Mouse (Mus musculus) thymus, adult 2 months (tissue): ENCODE measurements around the gene Zfp9. TPM values are rescaled to one million over a fixed set of nuclear protein-coding genes. Genes with fewer than 3 reads are reported as not detected.

Experiments used
- DNase-seq: peaks from one replicate; pipeline ENCODE4 v3.0.0; 2021
- H3K27ac ChIP-seq: fragments of 200-500 bp; 2 replicates; pipeline ENCODE4 v1.5.1; 2012; ENCODE audit warnings: low read length, control low read depth; ENCODE audit not compliant: control insufficient read depth, insufficient read depth
- H3K27me3 ChIP-seq: fragments of 200-500 bp; 2 replicates; pipeline ENCODE4 v1.6.1; 2012; ENCODE audit warnings: mild to moderate bottlenecking, low read length, moderate library complexity, mixed read lengths; ENCODE audit not compliant: control insufficient read depth, insufficient read depth
- H3K36me3 ChIP-seq: fragments of 200-500 bp; 2 replicates; pipeline ENCODE4 v1.6.1; 2012; ENCODE audit warnings: mild to moderate bottlenecking, low read length, moderate library complexity; ENCODE audit not compliant: control insufficient read depth, insufficient read depth
- H3K4me1 ChIP-seq: fragments of 200-500 bp; replicated peaks from 2 replicates; pipeline ENCODE4 v1.6.1; 2012; ENCODE audit warnings: low read length; ENCODE audit not compliant: control insufficient read depth, insufficient read depth
- H3K4me3 ChIP-seq: fragments of 200-500 bp; 2 replicates; pipeline ENCODE4 v1.5.1; 2012; ENCODE audit warnings: mild to moderate bottlenecking, low read length, control low read depth, moderate library complexity; ENCODE audit not compliant: control insufficient read depth, insufficient read depth
- CTCF ChIP-seq: fragments of 200-500 bp; IDR thresholded peaks from 2 replicates; pipeline ENCODE4 v1.5.1; 2012; ENCODE audit warnings: mild to moderate bottlenecking, control low read depth, low read length, moderate library complexity, borderline replicate concordance; ENCODE audit not compliant: control insufficient read depth, poor library complexity, insufficient read depth; ENCODE audit errors: extremely low read depth
- POLR2A ChIP-seq: fragments of 200-500 bp; IDR thresholded peaks from 2 replicates; pipeline ENCODE4 v1.6.1; 2012; ENCODE audit warnings: mild to moderate bottlenecking, low read length, control low read depth, moderate library complexity; ENCODE audit not compliant: control insufficient read depth, poor library complexity, insufficient read depth; ENCODE audit errors: extremely low read depth
- WGBS: fragments of 180-500 bp; shearing (Covaris S2); methylation state at CpG from one replicate; pipeline ENCODE4 v1.1.7; 2018; 5-methylcytosine and 5-hydroxymethylcytosine counted together
- polyA plus RNA-seq: library from polyadenylated mRNA; depleted of rRNA; stranded (reverse); fragments of >200 nt; gene quantifications from 2 replicates; pipeline ENCODE4 v1.2.3, GENCODE M21; 2012

Gene Zfp9
- polyA plus RNA-seq, 1 experiment, result 0.35 TPM

- no peaks in the 10 kb centered on the region for H3K27me3 ChIP-seq
- no peak overlapping the region for H3K4me3 ChIP-seq
- DNase-seq, result no peak
- no peaks in the 10 kb centered on the region for H3K36me3 ChIP-seq
- 85% methylated on average over 15 of the region's 15 CpGs for WGBS
- TF ChIP-seq CTCF (no peak), POLR2A (no peak)
- no peak overlapping the region for H3K27ac ChIP-seq
- H3K4me1 ChIP-seq, result no peaks in the 10 kb centered on the region
Measured at GRCm38 (mm10) chr6:118462069-118462705, 16.9 kb downstream of the Zfp9 start.

- no peaks in the 10 kb centered on the region for H3K27me3 ChIP-seq
- 98% methylated on average over 1 of the region's 1 CpGs for WGBS
- no peak overlapping the region for H3K27ac ChIP-seq
- no peak for DNase-seq
- no peak for TF ChIP-seq CTCF
- TF ChIP-seq POLR2A, result no peak
- H3K4me3 ChIP-seq, result no peak overlapping the region
- H3K36me3 ChIP-seq, result no peaks in the 10 kb centered on the region
- peaks cover 3% of the 10 kb centered on the region for H3K4me1 ChIP-seq
Measured at GRCm38 (mm10) chr6:118457726-118458125, 21.4 kb downstream of the Zfp9 start.

GRCm38 (mm10) chr6:118455042-118455631 is 24.0 kb downstream of the Zfp9 start, which contains the start of gene Zfp248:
TSS of gene Zfp248 (minus strand) at chr6:118455528.
- Histone ChIP-seq H3K27ac (no peak within 1 kb of the TSS), H3K27me3 (no peaks in the 10 kb centered on the region), H3K4me1 (peaks cover 3% of the 10 kb centered on the region), H3K4me3 (peak within 1 kb of the TSS; percentile 76), H3K36me3 (no peaks in the 10 kb centered on the region)
- under 1% methylated on average over 43 of the region's 43 CpGs for WGBS
- TF ChIP-seq POLR2A (no peak), CTCF (peak; percentile 58; the same call in 1 of the 2 replicates)
- peak; percentile 76 for DNase-seq

GRCm38 (mm10) chr6:118454452-118454851 is 24.7 kb downstream of the Zfp9 start:
- Histone ChIP-seq H3K36me3 (no peaks in the 10 kb centered on the region), H3K27ac (no peak overlapping the region), H3K4me1 (peaks cover 3% of the 10 kb centered on the region), H3K27me3 (no peaks in the 10 kb centered on the region), H3K4me3 (peak overlapping the region; percentile 76; the same call in 1 of the 2 replicates)
- no peak for TF ChIP-seq POLR2A
- TF ChIP-seq CTCF, result no peak
- WGBS, result 67% methylated on average over 8 of the region's 8 CpGs
- no peak for DNase-seq

DNA sequence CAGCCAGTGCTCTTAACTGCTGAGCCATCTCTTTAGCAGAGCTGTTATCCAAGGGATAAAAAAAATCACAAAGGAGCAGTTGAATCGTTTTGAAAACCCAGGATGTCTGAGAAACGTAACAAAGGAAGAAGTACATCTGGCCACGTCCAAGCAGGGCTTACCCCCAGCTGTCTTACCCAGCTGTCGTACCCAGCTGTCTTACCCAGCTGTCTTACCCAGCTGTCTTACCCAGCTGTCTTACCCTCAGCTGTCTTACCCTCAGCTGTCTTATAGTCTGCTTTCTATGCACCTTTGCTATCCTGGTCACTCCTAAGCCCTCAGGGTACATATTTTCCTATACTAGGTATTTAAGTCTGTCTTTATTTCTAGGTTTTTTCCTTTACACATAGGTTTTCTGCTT is 47.6 kb downstream of the Zfp9 start:
- Histone ChIP-seq H3K27me3 (no peaks in the 10 kb centered on the region), H3K4me1 (no peaks in the 10 kb centered on the region), H3K4me3 (no peak overlapping the region), H3K36me3 (no peaks in the 10 kb centered on the region), H3K27ac (no peak overlapping the region)
- TF ChIP-seq POLR2A (no peak), CTCF (no peak)
- WGBS, result 95% methylated on average over 4 of the region's 4 CpGs
- DNase-seq, result no peak

DNA sequence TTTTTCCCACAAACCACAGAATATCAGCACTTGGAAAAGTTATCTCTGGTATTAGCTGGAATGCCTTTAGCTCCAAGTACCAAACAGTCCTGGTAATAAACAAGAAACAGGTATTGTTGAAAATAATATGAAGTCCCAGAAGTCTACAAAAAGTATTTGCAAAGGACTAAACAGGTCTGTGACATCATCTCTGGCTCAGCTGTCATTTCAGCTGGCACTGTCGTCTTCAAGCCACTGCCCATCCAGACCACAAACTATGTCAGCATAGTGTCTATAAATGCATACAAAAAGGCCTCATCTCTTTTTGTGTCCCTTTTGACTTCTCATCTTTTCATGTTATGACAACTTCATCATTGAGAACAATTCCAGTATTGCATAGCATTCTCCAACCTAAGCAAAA is 52.5 kb downstream of the Zfp9 start:
- Histone ChIP-seq H3K27ac (no peak overlapping the region), H3K27me3 (no peaks in the 10 kb centered on the region), H3K4me3 (no peak overlapping the region), H3K4me1 (no peaks in the 10 kb centered on the region), H3K36me3 (no peaks in the 10 kb centered on the region)
- DNase-seq, result no peak
- 87% methylated on average over 1 of the region's 1 CpGs for WGBS
- TF ChIP-seq CTCF, result no peak
- TF ChIP-seq POLR2A, result no peak
